Mouse (Mus musculus) common myeloid progenitor, adult 5-6 weeks (primary cell): ENCODE data around the gene Ldlrap1. TPM values are rescaled to one million over a fixed set of nuclear protein-coding genes. Genes with fewer than 3 reads are reported as not detected.
A peak's percentile ranks its signal among the peaks of the same experiment; 100 is the strongest.
"Not testable (repeated sequence)": the region's sequence is repeated elsewhere in the genome, so short reads cannot be mapped to it uniquely, and the experiment has no call there.

Source experiments
- ATAC-seq: replicated peaks from 2 replicates; pipeline ENCODE4 v1.8.0; 2016; ENCODE audit warnings: low read depth, mild to moderate bottlenecking, moderate TSS enrichment, inconsistent platforms; ENCODE audit not compliant: poor library complexity, severe bottlenecking
- total RNA-seq: library from RNA; stranded (forward); fragments of 200-1000, 187-1606 nt; gene quantifications from 2 replicates; pipeline ENCODE4 v1.2.3, GENCODE M21; 2017

Gene Ldlrap1
- 8.7 and 9.6 TPM in 2 replicates for total RNA-seq

DNA sequence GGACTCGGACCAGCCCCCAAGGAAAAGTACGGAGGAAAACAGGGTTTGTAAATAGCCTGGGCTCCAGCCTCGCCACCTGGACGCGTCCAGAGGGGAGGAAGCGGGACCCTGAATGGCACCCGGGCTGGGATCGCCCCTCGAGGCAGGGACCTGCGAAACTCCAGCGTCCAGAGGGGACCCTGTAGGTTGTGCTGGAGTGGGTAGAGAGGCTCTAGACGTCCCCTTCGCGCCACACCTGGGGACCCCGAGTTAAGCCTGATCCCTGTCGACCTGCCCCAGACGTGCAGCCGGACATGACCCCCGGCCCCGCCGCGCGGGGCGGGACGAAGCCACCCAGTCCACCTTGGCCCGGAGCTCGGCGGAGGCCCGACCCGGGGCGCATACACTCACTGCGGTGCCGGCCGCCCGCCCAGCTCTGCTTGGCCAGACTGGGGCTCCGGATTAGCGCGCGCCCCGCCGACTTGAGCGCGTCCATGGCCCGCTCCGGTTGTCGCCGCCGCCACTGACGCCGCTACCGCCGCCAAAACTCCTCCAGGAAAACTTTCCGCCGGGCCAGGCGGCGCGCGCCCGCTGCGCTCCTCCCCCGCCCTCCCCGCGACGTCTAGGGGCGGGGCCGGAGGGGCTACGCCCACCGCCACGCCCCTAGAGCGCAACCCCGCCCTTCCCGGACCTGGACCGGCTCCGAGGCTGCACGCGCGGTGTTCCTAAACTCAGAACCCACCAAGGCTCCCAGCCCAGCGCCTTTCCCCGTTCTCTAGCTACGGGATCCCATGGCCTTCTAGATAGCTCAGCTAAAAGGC lies at the start of gene Ldlrap1:
Gene Ldlrap1 (minus strand): TSS at position 599 of the 800 bp plus-strand sequence.
- peak; percentile 57 for ATAC-seq

DNA sequence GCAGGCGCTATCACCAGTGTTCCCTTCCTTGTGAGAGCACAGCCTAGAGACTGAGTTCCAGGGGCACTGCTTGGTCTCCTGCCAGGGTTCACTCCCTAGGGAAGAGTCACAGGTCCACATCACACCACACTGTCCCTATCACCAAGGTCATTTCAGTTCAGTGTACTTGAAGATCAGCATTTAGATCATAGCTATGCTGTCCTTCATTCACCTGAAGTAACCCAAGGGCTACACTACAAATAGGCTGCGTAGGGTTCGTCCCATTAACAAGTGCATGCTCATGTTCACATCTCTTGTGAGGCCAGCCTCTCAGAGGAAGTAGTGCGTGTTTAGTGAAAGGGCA lies 46.4 kb upstream of the Ldlrap1 start:
- ATAC-seq, result no peak

DNA sequence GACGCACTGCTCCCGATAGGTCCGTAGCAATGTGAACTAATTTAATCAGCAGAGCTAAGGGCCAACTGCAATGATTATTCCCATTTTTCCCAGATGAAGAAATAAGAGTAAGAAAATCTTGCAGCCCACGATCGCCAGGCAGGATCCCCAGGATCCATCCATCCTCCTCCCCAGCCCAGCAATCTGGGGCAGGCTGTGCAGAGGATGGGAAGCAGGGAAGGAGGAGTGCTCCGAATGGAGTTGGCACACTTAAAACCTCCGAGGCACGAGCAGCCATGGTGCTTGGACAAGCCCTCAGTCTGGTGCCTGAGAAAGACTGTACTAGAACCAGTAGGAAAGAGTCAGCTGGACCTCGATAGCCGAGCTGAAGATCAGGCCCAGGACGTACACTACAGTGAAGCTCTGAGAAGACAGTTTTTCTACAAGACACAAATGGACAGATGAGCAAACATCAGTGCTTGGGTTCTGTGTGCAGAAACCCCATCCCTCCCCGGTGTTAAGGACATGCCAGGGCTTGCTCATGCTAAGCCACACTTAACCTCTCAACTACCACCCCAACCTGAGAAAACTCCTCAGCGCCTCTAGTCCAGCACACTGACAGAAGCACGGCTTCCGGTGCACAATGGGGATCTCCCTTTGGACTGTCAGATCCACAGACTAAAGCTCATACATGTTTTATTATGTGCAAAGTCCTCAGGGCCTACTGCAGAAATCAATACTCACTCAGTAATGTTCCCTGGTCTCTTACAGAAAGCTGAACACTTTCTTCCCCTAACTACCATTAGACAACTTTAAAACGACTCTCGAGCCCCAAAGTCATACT lies 45.8 kb upstream of the Ldlrap1 start:
- no peak for ATAC-seq

DNA sequence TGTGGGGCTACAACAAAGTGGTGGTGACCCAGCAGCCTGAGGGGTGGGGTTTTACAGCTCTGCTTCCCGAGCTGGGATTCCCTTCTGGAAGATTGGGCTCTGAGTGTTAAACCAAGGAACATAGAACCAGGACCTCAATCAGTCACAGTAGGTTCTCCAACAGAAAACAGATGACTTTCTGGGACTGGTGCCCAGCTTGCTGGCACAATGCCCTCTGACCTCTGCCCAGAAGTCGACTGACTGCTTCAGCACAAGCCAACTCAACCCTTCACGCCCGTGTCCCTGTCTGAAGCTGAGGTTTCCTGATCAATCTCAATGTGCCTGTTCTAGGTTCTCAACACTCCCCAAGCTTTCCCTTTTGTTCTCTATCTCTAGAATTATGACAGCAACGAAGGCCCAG lies 36.9 kb upstream of the Ldlrap1 start:
- no peak for ATAC-seq

DNA sequence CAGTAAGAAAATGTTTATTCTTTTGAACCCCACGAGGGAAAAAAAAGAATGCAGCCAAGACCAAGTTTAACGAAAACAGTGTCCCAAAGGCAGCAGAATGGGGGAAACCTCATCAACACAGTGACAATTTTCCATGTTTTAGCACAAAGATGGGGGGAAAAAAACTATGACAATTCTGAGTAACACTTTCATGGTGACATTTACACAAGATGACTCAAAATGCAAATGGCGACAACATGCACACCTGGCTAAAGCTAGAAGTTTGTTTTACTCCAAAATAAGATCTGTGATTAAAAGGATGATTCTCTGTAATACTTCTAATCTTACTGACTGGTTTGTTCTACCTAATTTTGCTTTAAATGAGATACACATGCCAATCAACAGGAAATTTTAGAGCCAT lies 34.9 kb upstream of the Ldlrap1 start:
- ATAC-seq, result no peak

DNA sequence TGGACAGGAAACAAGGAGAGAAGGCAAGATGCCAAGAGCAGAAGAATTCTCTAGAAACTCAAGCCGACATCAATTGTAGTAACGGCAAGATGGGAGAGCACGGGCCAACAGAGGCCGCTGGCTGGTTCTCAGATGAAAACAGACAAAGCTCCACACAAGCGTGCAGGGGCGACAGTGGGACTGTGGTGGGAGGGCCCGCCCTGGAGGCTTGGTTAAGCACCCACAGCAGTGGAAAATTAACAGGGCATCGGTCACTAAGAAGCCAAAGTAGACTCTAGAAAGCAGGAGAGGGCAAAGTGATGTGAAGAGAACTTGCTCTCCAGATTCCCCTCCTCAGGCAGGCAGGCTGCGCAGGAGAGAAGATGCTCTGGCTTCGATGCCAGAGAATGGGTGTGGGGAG lies 34.3 kb upstream of the Ldlrap1 start:
- ATAC-seq, result no peak

DNA sequence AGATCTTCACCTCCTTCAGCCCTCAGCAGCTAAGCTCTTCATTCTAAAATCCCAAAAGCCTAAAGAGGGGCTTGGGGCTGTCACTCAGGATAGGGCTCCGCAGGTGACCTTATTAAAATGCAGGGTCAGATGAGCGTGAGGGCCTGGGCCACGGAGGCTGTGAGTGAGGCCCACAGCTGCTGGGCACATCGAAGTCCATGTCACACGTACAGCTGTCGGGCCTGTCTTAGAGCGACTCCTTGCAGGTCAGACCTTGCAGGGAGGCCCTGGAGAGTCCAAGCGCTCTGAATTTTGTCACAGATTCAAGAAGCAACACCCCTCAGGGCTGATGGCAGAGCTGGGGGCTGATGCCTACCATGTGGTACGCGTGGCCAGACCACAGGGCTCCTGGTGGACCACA lies 32.9 kb upstream of the Ldlrap1 start:
- no peak for ATAC-seq

DNA sequence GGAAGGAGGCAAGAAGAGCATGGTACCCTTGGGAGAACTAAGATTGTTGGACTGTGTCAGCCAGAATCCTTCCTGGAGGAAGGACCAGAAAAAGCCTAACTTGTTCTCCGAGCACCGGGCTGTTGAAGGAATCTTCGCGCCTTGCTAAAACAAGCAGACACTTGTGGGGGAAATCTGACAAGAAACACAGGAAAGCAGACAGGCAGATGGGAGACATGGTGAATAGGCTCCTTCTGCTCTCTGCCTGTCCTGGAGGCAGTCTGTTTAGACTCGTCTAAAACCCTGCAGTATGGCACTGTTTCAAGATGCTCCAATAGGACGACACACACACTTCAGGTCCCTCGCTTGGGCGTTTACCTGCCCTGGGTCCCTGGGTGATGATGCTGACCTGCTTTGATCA lies 32.3 kb upstream of the Ldlrap1 start:
- no peak for ATAC-seq

DNA sequence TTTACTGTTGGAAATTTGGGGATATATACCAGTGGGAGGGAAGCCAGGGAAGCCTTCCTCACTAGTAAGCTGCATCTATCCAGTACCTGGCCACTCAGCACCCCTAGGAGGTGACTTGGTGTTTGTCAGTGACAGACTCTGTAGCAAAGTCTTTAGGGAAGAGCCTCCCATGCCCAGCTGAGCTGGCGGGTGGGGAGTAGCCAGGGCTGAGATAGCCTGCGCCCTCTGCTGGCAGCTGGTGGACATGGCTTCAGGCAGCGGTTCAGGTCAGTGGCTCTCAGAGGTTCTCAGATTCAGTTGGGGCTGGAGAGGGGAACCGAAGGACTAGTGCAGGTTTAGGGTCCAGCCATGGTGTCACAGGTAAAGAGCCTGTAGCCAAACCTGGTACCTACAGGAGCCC lies 31.4 kb upstream of the Ldlrap1 start:
- ATAC-seq, result peak; percentile 86

DNA sequence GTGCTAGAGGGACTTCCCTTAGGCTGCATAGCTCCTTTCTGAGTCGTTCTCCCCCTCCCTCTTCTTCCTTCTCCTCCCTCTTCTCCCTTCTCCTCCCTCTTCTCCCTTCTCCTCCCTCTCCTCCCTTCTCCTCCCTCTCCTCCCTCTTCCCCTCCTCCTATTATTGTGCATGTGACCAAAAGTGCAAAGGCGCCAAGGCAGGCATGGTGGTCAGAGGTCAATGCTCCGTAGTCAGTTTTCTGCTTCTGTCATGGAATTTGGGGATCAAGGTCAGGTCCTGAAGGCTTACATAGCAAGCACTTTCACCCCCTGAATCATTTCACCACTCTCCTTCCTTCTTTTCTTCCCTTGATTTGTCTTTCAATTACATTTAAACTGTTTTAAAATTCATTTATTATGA lies 31.0 kb upstream of the Ldlrap1 start:
- ATAC-seq, result no peak

DNA sequence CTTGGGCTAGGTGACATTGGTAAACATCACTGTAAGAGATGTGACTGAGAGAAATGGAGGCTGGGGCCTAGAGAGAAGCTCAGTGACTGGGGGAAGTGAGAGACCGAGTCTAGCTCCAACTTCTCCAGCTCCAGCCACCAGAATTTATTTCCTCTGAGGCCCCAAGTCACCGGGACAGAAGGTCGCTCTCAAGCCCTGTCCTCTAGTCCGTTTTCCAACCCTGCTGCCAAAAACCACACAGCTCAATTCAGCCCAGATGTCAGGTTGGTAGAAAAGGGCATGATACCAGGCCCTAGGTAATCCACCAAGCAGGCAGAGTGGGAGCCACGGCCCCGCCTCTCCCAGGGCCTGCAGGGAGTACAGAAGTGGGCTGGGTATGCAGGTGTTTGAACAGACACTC lies 29.8 kb upstream of the Ldlrap1 start:
- no peak for ATAC-seq

DNA sequence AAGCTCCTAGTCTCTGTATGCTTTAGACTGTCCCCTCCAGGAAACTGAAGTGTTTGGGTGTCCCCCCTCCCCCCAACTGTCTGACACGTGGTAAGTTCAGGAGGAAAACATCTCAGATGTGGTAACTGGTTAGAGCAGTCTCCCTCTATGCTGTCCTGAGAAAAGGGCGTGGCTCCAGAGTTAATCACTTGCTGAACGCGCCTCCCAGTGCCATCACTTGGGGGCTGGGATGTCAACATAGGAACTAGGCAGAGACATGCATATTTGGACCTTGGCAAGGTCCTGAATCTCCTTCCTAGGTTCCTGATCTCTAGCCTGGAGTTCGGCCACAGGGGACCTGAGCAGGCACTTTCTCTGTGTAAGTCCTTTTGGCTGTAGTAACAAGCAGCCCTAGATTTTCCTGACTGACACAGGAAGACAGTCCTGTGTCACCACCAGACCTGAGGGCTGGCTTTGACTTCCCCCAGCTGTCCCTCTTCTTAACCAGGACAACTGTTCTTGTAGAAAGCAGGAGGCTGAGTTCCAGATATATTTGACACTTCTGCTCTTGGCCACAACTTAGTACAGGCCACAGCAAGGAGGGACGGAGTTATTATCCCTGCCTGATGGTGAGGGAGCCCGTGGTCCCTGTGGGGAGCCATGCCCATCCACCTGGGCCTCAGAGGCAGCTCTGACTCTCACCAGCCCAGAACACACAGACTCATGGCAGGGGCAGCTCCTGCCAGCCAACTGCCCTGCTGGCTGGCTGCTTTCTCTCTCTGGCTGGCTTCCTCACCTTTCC lies 28.9 kb upstream of the Ldlrap1 start:
- peak; percentile 46 for ATAC-seq

DNA sequence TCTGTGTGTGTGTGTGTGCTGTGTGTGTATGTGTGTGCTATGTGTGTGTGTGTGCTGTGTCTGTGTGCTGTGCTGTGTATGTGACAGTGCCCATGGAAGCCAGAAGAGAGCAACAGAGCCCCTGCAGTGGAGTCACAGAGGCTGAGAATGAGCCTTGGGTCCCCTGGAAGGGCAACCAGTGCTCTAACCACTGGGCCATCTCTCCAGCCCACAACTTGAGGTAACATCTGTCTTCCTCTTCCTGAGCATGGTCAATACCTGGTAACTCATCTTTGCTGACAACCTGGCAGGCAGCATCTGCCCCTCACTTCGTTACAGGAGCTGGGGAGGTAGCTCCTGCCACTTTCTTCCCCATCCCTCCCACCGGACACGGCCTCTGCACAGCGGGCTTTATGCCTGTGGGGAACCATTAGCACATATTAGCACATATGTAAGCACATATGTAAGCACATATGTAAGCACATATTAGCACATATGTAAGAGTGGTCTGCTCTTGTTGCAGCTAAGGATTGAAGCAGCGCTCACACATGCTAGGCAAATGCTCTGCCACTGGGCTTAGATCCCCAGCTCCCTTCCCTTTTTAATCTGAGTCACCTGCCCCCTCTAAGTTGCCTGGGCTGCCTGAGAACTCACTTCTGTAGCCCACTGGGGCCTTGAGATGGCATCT lies 28.1 kb upstream of the Ldlrap1 start:
- ATAC-seq, result no peak

DNA sequence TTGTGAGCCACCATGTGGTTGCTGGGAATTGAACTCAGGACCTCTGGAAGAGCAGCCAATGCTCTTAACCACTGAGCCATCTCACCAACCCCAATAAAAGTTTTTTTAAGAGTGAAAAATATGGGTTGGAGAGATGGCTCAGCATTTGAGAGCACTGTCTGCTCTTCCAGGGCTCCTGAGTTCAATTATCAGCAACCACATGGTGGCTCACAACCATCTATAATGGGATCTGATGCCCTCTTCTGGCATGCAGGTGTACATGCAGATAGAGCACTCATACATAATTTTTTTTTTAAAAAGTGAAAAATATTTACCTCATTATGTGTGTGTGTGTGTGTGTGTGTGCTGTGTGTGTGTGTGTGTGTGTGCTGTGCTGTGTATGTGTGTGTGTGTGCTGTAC lies 27.1 kb upstream of the Ldlrap1 start:
- not testable (repeated sequence) for ATAC-seq

DNA sequence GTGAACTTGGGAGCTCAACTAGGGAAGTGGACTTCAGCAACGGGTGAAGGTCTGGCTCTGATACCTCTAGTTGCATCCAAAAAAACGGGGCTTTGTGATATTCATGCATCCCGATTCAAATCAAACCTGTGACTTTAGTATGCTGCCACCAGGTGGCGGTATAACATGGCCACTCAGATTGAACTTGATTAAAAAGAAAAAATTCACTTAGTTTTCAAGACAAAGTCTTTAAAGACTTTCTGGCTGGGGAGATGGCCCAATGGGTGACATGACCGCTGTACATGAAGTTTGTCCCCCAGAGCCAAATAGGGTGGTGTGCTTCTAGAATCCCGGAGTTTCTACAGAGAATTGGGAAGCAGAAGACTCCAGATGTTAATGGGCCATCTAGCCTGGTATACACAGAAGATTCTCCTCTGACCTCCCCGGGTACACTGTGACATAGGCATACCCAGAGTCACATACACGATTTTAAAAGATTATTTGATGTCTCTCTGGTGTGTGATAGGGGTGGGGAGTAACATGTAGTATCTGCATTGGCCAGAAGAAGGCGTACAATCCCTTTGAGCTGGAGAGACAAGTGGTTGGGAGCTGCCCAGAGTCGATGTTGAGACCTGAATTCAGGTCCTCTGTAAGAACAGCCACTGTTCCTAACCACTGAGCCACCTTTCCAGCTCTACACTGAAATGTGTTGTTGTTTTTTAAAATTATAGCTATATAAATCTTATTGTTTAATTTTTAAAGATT lies 25.6 kb upstream of the Ldlrap1 start:
- ATAC-seq, result no peak

DNA sequence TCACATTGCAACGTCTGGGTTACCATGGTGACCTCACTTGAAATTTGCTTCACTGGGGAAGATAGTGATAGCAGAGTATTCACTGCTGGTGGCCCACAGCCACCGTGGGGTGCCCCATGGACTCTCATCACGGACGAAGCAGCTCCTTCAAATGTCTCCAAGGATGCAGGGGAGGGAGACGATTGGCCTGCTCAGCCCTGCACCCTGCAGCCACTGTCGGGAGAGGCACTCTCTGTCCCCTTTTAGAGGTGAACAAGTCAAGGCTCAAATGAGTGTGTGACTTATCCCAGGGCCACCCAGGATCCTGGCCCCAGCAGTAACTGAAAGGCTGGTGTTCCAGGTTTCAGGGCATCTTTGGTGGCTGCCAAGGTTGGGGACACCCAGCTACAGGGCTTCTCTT lies 23.9 kb upstream of the Ldlrap1 start:
- ATAC-seq, result no peak

DNA sequence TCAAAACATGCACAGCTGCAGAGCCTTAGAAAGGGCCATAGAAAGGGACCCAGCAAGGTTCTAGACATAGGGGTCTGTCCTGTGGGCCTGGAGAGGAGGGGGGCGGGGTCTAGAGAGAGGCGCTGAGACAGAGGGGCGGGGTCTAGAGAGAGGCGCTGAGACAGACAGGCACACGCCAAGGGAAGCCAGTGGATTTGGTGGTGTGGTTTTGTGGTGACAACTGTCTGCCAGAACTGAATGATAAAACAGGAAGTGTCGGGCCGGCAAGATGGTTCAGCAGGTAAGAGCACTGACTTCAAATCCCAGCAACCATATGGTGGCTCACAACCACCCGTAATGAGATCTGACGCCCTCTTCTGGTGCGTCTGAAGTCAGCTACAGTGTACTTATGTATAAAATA lies 19.1 kb upstream of the Ldlrap1 start:
- peak; percentile 87 for ATAC-seq

DNA sequence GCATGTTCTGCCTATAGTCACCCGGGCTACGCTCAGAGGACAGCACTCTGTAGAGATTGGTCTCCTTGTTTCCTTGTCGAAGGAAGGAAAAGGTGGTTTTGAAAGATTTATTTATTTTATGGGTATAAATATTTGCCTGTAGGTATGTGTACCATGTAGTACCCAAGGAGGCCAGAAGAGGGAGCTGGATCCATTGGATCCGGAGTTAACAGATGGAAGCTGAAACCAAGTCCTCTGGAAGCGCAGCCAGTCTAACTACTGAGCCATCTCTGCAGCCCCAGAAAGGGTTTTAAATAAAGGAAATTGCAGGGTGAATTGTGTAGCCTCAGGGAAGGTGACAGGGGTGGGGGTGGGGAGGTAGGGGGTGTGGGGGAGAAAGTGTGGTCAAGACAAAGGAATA lies 16.9 kb upstream of the Ldlrap1 start:
- ATAC-seq, result no peak

DNA sequence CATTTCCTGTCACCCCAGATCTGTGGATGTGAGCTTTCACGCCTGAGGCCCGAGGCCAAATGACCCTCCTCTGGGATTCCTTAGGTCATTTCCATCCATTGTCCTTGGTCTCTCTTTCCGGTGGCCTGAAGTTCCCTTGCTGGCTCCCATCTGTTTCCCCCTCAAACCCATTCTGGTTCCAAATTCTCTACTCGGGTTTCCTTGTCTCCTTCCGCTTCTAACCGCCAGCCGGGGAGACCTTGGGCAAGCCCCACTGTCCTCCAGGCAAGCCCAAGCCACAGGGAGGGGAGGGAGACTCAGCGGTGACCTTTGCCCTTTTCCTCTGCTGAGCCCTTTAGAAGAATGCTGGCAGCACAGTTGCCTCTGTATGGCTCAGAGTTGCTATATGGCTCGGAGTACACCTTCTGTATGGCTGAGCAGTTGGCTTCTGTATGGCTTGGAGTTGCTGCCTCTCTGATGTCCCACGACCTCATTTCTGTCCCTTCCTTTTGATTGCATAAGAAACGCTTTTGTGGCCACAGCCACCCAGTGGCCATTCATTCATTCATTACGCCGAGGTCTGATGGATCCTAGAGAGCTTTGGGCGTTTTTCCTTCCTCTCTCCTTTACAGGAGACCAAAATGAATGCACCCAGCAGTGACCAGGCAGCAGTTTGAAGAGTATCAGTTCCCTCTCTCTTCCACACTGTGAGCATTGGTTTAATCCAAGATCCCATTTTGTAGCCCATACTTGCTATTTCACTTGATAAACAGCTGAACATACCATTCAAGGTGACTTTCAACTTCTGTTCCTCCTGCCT lies 11.5 kb upstream of the Ldlrap1 start:
- ATAC-seq, result peak; percentile 48
